Mouse (Mus musculus): ENCODE measurements around the gene Ptpn11. TPM values are rescaled to one million over a fixed set of nuclear protein-coding genes. Genes with fewer than 3 reads are reported as not detected.
A peak's percentile ranks its signal among the peaks of the same experiment; 100 is the strongest.

Ptpn11 gene
- polyA plus RNA-seq, 1 experiment from 2014 or later = 25.6 TPM

GRCm38 (mm10) chr5:121204132-121205089, 13.2 kb upstream of the Ptpn11 start, which contains the start of gene Rpl6:
Rpl6 (plus strand) TSS chr5:121204481.
- Histone ChIP-seq H3K9ac (peak within 1 kb of the TSS; percentile 98), H3K27me3 (ENCODE audit: insufficient read depth, low read length) (no peaks in the 10 kb centered on the region), H3K36me3 (ENCODE audit: insufficient read depth) (peaks cover 40% of the 10 kb centered on the region), H3K27ac (ENCODE audit: low read depth) (peak within 1 kb of the TSS; percentile 79), H3K4me1 (ENCODE audit: insufficient read depth) (peaks cover 9% of the 10 kb centered on the region), H3K4me2 (peak within 1 kb of the TSS; percentile 77), H3K4me3 (ENCODE audit: low read depth, low read length) (peak within 1 kb of the TSS; percentile 98), H3K9me3 (ENCODE audit: low read depth, low read length) (no peaks in the 10 kb centered on the region)
- DNase-seq (peak; percentile 93), ATAC-seq (ENCODE audit: insufficient read depth) (peak; percentile 91)
- no peak for TF ChIP-seq CTCF (IDR thresholded peaks at IDR 0.05; ENCODE audit: low read depth)
- WGBS = 2% methylated on average over 52 of the region's 52 CpGs

DNA sequence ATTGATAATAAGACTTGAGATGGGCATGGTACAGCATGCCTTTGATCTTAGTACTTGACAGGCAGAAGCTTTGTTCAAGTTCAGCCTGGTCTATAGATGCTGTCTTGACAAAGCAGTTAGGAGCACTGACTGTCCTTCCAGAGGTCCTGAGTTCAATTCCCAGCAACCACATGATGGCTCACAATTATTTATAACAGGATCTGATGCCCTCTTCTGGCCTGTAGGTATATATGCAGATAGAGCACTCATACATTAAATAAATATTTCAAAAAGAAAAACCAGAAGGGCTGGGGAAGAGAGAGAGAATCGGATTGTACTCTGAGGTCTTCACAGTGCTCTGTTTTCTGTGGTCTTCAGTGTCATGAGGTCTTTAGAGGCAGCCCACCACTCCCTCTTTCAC, 11.3 kb upstream of the Ptpn11 start:
- DNase-seq = no peak
- ATAC-seq (ENCODE audit: insufficient read depth) = no peak
- Histone ChIP-seq H3K27me3 (ENCODE audit: insufficient read depth, low read length) (no peaks in the 10 kb centered on the region), H3K9me3 (ENCODE audit: low read depth, low read length) (no peaks in the 10 kb centered on the region), H3K9ac (no peak overlapping the region), H3K4me2 (no peak overlapping the region), H3K4me1 (ENCODE audit: insufficient read depth) (peaks cover 9% of the 10 kb centered on the region), H3K36me3 (ENCODE audit: insufficient read depth) (peaks cover 20% of the 10 kb centered on the region), H3K4me3 (ENCODE audit: low read depth, low read length) (no peak overlapping the region), H3K27ac (ENCODE audit: low read depth) (no peak overlapping the region)
- 79% methylated on average over 1 of the region's 1 CpGs for WGBS
- TF ChIP-seq CTCF (IDR thresholded peaks at IDR 0.05; ENCODE audit: low read depth) = 0 out of 2 replicates have a peak, but pooled peaks have one; percentile 7

- Histone ChIP-seq H3K4me1 (ENCODE audit: insufficient read depth) (peaks cover 9% of the 10 kb centered on the region), H3K4me2 (no peak overlapping the region), H3K27ac (ENCODE audit: low read depth) (no peak overlapping the region), H3K9me3 (ENCODE audit: low read depth, low read length) (no peaks in the 10 kb centered on the region), H3K36me3 (ENCODE audit: insufficient read depth) (peaks cover 13% of the 10 kb centered on the region), H3K9ac (no peak overlapping the region), H3K4me3 (ENCODE audit: low read depth, low read length) (no peak overlapping the region), H3K27me3 (ENCODE audit: insufficient read depth, low read length) (no peaks in the 10 kb centered on the region)
- DNase-seq (peak; percentile 86), ATAC-seq (ENCODE audit: insufficient read depth) (no peak)
- TF ChIP-seq CTCF (IDR thresholded peaks at IDR 0.05; ENCODE audit: low read depth) = peak; percentile 58
- 47% methylated on average over 3 of the region's 3 CpGs for WGBS
These were observed 10.5 kb upstream of the Ptpn11 start for GRCm38 (mm10) chr5:121201739-121202138.

DNA sequence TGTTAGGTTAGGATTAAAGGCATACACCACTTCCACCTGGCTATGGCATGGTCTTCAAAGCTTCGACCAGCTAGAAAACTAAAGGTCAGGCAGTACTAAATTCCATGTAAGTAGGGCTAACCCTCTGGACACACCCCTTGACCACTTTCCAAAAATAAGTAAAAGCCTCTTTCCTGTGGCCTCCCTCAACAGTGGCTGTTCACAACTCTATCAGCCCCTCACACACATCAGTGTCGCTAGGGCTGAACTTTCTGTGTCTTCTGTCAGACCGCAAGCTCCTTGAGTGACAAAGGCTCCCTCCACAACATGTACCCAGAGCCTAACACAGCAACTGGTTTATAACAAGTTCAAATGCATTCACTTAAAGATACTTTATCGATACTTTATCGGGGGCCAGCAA, 7.2 kb upstream of the Ptpn11 start:
- no peak overlapping the region for H3K4me2 ChIP-seq
- no peaks in the 10 kb centered on the region for H3K9me3 ChIP-seq (ENCODE audit: low read depth, low read length)
- no peaks in the 10 kb centered on the region for H3K27me3 ChIP-seq (ENCODE audit: insufficient read depth, low read length)
- H3K4me1 ChIP-seq (ENCODE audit: insufficient read depth) = no peaks in the 10 kb centered on the region
- no peak for TF ChIP-seq CTCF (IDR thresholded peaks at IDR 0.05; ENCODE audit: low read depth)
- no peak overlapping the region for H3K4me3 ChIP-seq (ENCODE audit: low read depth, low read length)
- no peak for DNase-seq
- WGBS = 74% methylated on average over 5 of the region's 5 CpGs
- no peaks in the 10 kb centered on the region for H3K36me3 ChIP-seq (ENCODE audit: insufficient read depth)
- ATAC-seq (ENCODE audit: insufficient read depth) = no peak
- H3K27ac ChIP-seq (ENCODE audit: low read depth) = no peak overlapping the region
- no peak overlapping the region for H3K9ac ChIP-seq

- Histone ChIP-seq H3K27me3 (ENCODE audit: insufficient read depth, low read length) (no peaks in the 10 kb centered on the region), H3K9me3 (ENCODE audit: low read depth, low read length) (no peaks in the 10 kb centered on the region), H3K4me2 (no peak overlapping the region), H3K36me3 (ENCODE audit: insufficient read depth) (no peaks in the 10 kb centered on the region), H3K27ac (ENCODE audit: low read depth) (no peak overlapping the region), H3K4me1 (ENCODE audit: insufficient read depth) (no peaks in the 10 kb centered on the region), H3K4me3 (ENCODE audit: low read depth, low read length) (no peak overlapping the region), H3K9ac (no peak overlapping the region)
- TF ChIP-seq CTCF (IDR thresholded peaks at IDR 0.05; ENCODE audit: low read depth) = no peak
- DNase-seq = no peak
- ATAC-seq (ENCODE audit: insufficient read depth) = no peak
- WGBS = 79% methylated on average over 2 of the region's 2 CpGs
These were observed 6.1 kb upstream of the Ptpn11 start for GRCm38 (mm10) chr5:121197337-121197736.

DNA sequence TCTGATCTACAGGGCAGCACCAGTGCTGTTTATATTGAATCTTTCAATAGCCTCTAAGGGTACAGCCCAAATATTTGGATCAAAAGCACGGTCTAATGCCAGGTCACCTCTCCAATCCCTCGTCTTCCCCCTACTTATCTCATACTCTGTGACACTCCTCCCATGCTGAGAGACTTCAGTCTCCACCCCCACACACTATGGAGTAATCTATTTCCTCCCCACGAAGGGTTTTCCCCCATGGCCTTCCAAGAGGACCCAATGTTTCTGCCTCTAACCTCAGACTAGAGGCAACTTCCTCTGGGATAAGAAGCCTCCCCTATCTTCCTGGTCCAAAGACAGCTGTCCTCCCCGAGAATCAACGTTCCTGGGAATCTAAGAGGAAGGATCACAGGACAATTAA, 5.6 kb upstream of the Ptpn11 start:
- no peak for TF ChIP-seq CTCF (IDR thresholded peaks at IDR 0.05; ENCODE audit: low read depth)
- WGBS = 40% methylated on average over 5 of the region's 5 CpGs
- H3K4me3 ChIP-seq (ENCODE audit: low read depth, low read length) = no peak overlapping the region

GRCm38 (mm10) chr5:121194173-121194572, 3.0 kb upstream of the Ptpn11 start:
- no peak for DNase-seq
- H3K9ac ChIP-seq = no peak overlapping the region
- H3K27me3 ChIP-seq (ENCODE audit: insufficient read depth, low read length) = no peaks in the 10 kb centered on the region
- H3K36me3 ChIP-seq (ENCODE audit: insufficient read depth) = no peaks in the 10 kb centered on the region
- H3K4me1 ChIP-seq (ENCODE audit: insufficient read depth) = 0 out of 2 replicates have a peak, but pooled peaks cover 7% of the 10 kb centered on the region
- H3K4me3 ChIP-seq (ENCODE audit: low read depth, low read length) = no peak overlapping the region
- WGBS = 11% methylated on average over 1 of the region's 1 CpGs
- no peak overlapping the region for H3K4me2 ChIP-seq
- no peak overlapping the region for H3K27ac ChIP-seq (ENCODE audit: low read depth)
- no peak for TF ChIP-seq CTCF (IDR thresholded peaks at IDR 0.05; ENCODE audit: low read depth)
- no peak for ATAC-seq (ENCODE audit: insufficient read depth)
- H3K9me3 ChIP-seq (ENCODE audit: low read depth, low read length) = no peaks in the 10 kb centered on the region

More for the DNA sequence above, 5.6 kb upstream of the Ptpn11 start:
- Histone ChIP-seq H3K9me3 (ENCODE audit: low read depth, low read length) (no peaks in the 10 kb centered on the region), H3K27ac (ENCODE audit: low read depth) (no peak overlapping the region), H3K4me2 (no peak overlapping the region), H3K27me3 (ENCODE audit: insufficient read depth, low read length) (no peaks in the 10 kb centered on the region), H3K4me1 (ENCODE audit: insufficient read depth) (no peaks in the 10 kb centered on the region), H3K9ac (no peak overlapping the region), H3K36me3 (ENCODE audit: insufficient read depth) (no peaks in the 10 kb centered on the region)
- no peak for DNase-seq
- no peak for ATAC-seq (ENCODE audit: insufficient read depth)
